Mouse (Mus musculus): Measurements from ENCODE around the gene Ano6.

- no peak for TF ChIP-seq CTCF (IDR thresholded peaks at IDR 0.05; ENCODE audit: low read depth)
- no peak for TF ChIP-seq EP300 (IDR thresholded peaks at IDR 0.05; ENCODE audit: low read depth)
Observed at GRCm38 (mm10) chr15:95817501-95817900, 26.9 kb downstream of the Ano6 start.
